Mouse (Mus musculus): Measurements from ENCODE around the gene Uqcr11.

DNA sequence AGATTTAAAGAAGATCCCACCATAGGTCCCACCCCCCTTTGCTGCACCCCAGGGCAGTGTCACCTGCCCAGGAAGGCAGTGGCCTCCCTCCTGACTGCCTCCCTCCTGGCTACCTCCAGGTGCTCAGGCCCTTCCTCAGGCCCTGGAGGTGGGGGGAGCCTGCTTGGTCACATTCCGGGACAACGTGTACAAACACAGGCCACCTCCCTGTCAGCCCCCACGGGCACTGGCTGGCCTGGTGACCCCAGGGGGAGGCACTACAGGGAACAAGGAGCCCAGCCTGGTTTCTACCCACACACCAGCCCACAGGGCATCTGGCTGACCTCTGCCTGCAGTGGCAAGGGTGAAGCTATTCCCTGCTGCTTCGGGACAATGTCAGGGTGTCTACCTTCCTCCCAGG lies 31.3 kb upstream of the Uqcr11 start:
- no peak for TF ChIP-seq POLR2A (IDR thresholded peaks at IDR 0.05; ENCODE audit: control insufficient read depth, extremely low read depth, insufficient read depth, low read length, poor library complexity)
- TF ChIP-seq CTCF (IDR thresholded peaks at IDR 0.05; ENCODE audit: borderline replicate concordance, control insufficient read depth, extremely low read depth, insufficient read depth, low read length, poor library complexity), result no peak
